Mouse (Mus musculus) limb, embryonic 15.5 days (tissue): ENCODE measurements at regions not wholly inside any gene's neighbourhood (a gene's known extent, or its start where the extent isn't known, plus 50 kb on each side); places are given as distances from the start of the nearest gene placed in this dataset.

Experiments
- ATAC-seq: fragments of 200-750 bp; cut with Nextera tagmentation; 2 replicates; pipeline ENCODE4 v1.8.0; 2017; ENCODE audit warnings: low read depth, moderate TSS enrichment; ENCODE audit not compliant: insufficient number of reproducible peaks, low FRiP score, low TSS enrichment
- H3K27ac ChIP-seq: fragments of 300-500 bp; sonication (generic); 2 replicates; pipeline ENCODE4 v1.5.1; 2015; ENCODE audit warnings: moderate library complexity, mild to moderate bottlenecking, inconsistent platforms
- H3K27me3 ChIP-seq: fragments of 300-500 bp; sonication (generic); 2 replicates; pipeline ENCODE4 v1.6.1; 2015; ENCODE audit warnings: inconsistent platforms
- H3K36me3 ChIP-seq: fragments of 300-500 bp; sonication (generic); 2 replicates; pipeline ENCODE4 v1.6.1; 2015; ENCODE audit warnings: inconsistent platforms
- H3K4me1 ChIP-seq: fragments of 300-500 bp; sonication (generic); 2 replicates; pipeline ENCODE4 v1.6.1; 2015; ENCODE audit warnings: inconsistent platforms
- H3K4me2 ChIP-seq: fragments of 300-500 bp; sonication (generic); 2 replicates; pipeline ENCODE4 v1.6.1; 2015; ENCODE audit warnings: mild to moderate bottlenecking, inconsistent platforms
- H3K4me3 ChIP-seq: fragments of 300-500 bp; sonication (generic); 2 replicates; pipeline ENCODE4 v1.5.1; 2015; ENCODE audit warnings: mild to moderate bottlenecking, inconsistent platforms
- H3K9ac ChIP-seq: fragments of 300-500 bp; sonication (generic); 2 replicates; pipeline ENCODE4 v1.6.1; 2015; ENCODE audit warnings: inconsistent platforms
- H3K9me3 ChIP-seq: fragments of 300-500 bp; sonication (generic); 2 replicates; pipeline ENCODE4 v1.6.1; 2016; ENCODE audit warnings: inconsistent platforms
- WGBS: fragments of 180-500 bp; shearing (Covaris S2); methylation state at CpG from one replicate; pipeline ENCODE4 v1.1.7; 2015; 5-methylcytosine and 5-hydroxymethylcytosine counted together

DNA sequence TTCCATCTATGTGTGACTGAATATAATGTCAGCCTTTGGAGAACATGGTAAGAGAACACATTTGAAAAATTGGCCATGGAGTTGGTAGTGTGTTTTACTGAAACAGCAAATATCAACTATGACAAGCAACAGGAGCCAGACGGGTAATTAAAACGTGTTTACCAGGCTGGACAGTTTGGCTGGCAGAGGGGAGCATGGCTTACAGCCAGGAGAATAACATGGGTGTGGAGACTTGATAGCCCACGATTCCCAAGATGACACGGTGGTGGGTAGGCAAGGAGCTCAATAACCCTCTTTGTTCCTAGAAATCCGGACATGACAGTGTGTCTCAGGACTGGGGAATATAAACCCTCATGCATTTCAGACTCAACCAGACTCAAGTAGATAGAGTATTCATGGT lies 185.2 kb downstream of the Cyp26b1 start:
- ATAC-seq = no peak
- H3K9me3 ChIP-seq = no peaks in the 10 kb centered on the region
- no peak overlapping the region for H3K9ac ChIP-seq
- H3K4me2 ChIP-seq = no peak overlapping the region
- no peaks in the 10 kb centered on the region for H3K36me3 ChIP-seq
- no peak overlapping the region for H3K4me3 ChIP-seq
- no peak overlapping the region for H3K27ac ChIP-seq
- 64% methylated on average over 5 of the region's 5 CpGs for WGBS
- H3K4me1 ChIP-seq = peaks cover 12% of the 10 kb centered on the region
- peaks cover 13% of the 10 kb centered on the region; the same call in 1 of the 2 replicates for H3K27me3 ChIP-seq

DNA sequence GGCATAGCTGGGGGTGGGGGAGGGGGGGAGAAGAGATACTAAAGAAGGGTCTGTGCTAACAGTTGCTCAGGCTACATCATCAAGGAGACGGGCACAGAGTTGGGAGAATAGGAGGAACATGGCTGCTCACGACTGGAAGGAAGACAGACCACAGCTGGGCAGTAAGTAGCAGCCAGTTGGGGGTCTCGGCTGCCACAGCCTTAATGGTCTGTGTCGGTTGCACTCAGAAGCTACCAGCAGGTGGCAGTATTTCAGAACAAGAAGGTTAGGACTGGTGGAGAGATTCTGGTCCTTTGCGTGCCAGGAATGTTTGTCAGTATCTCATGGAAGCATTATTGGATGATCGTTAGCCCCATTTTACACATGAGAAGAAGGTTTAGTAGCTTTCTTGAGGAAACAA lies 185.9 kb downstream of the Cyp26b1 start:
- 12% methylated on average over 6 of the region's 6 CpGs for WGBS
- no peaks in the 10 kb centered on the region for H3K9me3 ChIP-seq
- peaks cover 12% of the 10 kb centered on the region for H3K4me1 ChIP-seq

DNA sequence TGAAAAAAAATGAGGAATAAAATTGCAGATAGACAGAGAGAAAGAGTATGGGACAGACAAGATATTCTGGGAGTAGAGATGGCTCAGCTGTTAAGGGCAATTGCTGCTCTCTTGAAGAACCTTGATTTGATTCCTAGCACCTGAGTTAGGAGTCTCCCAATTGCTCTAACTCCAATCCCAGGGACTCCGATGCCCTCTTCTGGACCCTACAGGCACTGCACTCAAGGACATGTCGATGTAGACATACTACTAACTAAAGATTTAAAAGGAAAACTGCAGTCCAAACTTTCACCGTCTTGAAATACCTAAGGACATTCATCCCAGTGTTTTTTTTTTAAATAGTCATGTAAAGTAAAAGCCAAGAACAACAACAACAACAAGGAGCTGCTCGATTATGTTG lies 189.0 kb downstream of the Cyp26b1 start:
- H3K4me1 ChIP-seq = peaks cover 5% of the 10 kb centered on the region
- no peak overlapping the region for H3K4me2 ChIP-seq
- H3K4me3 ChIP-seq = no peak overlapping the region
- peaks cover 8% of the 10 kb centered on the region; the same call in 1 of the 2 replicates for H3K27me3 ChIP-seq
- ATAC-seq = no peak
- no peak overlapping the region for H3K27ac ChIP-seq
- H3K9ac ChIP-seq = no peak overlapping the region
- no peaks in the 10 kb centered on the region for H3K9me3 ChIP-seq
- no peaks in the 10 kb centered on the region for H3K36me3 ChIP-seq
- 67% methylated on average over 4 of the region's 4 CpGs for WGBS

More for the DNA sequence above, 185.9 kb downstream of the Cyp26b1 start:
- Histone ChIP-seq H3K27me3 (peaks cover 13% of the 10 kb centered on the region; the same call in 1 of the 2 replicates), H3K36me3 (no peaks in the 10 kb centered on the region), H3K4me3 (no peak overlapping the region), H3K4me2 (no peak overlapping the region), H3K9ac (no peak overlapping the region), H3K27ac (no peak overlapping the region)
- ATAC-seq = no peak

DNA sequence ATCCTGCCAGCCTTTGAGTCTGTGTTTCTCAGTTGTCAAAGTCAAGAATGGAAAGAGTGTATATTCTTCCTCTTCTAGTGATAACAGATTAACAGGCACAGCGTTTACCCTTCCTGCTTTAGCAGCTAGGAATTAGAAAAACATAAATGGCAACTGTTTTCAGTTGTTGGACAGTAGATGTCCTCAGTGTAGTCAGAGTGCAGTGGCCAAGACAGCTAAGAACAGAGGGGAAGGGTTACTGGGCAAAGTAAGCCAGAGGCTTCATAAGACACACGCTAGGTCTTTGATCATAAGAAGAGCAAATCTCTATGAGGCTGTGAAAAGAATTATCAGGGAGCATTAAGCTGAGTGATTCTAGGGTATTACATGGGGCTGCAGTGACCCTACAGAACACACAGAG lies 191.3 kb downstream of the Cyp26b1 start:
- Histone ChIP-seq H3K4me1 (no peaks in the 10 kb centered on the region), H3K36me3 (no peaks in the 10 kb centered on the region), H3K27me3 (peaks cover 3% of the 10 kb centered on the region; the same call in 1 of the 2 replicates), H3K9me3 (no peaks in the 10 kb centered on the region), H3K9ac (no peak overlapping the region), H3K4me3 (no peak overlapping the region), H3K4me2 (no peak overlapping the region), H3K27ac (no peak overlapping the region)
- ATAC-seq = no peak
- 79% methylated on average over 2 of the region's 2 CpGs for WGBS

DNA sequence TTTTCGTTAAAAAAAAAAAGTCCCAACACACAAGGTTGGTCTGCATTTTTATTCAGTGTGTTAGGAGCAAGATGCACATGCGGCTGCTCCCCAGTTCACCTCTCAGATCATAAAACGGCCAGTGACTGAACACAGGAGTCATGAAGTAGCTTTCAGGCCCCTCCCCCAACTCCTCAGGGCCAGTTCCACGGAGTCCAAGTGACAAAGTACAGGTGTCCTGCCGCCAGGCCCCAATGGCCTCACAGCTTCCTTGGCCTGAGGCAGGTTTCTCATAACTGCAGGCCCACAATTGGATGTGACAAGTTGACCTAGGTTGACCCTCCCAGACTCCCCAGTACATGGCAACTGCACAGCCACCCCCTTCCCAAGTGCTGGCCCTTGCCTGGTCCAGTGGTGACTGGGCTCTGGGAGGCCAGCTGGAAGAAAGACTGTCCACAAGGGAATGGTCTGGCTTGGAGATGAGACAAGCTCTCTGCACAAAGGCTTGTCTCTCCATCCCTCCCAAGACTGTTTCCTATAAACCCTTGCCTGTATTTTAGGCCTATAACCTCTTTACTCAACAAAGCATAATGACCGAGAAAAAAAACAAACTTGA lies 199.1 kb downstream of the Cyp26b1 start:
- H3K27ac ChIP-seq = no peak overlapping the region
- 32% methylated on average over 6 of the region's 6 CpGs for WGBS
- no peak overlapping the region for H3K4me3 ChIP-seq
- no peaks in the 10 kb centered on the region for H3K9me3 ChIP-seq
- H3K4me1 ChIP-seq = peaks cover 11% of the 10 kb centered on the region
- no peak overlapping the region for H3K4me2 ChIP-seq
- peaks cover 23% of the 10 kb centered on the region for H3K27me3 ChIP-seq
- no peak overlapping the region for H3K9ac ChIP-seq
- ATAC-seq = no peak
- H3K36me3 ChIP-seq = no peaks in the 10 kb centered on the region

DNA sequence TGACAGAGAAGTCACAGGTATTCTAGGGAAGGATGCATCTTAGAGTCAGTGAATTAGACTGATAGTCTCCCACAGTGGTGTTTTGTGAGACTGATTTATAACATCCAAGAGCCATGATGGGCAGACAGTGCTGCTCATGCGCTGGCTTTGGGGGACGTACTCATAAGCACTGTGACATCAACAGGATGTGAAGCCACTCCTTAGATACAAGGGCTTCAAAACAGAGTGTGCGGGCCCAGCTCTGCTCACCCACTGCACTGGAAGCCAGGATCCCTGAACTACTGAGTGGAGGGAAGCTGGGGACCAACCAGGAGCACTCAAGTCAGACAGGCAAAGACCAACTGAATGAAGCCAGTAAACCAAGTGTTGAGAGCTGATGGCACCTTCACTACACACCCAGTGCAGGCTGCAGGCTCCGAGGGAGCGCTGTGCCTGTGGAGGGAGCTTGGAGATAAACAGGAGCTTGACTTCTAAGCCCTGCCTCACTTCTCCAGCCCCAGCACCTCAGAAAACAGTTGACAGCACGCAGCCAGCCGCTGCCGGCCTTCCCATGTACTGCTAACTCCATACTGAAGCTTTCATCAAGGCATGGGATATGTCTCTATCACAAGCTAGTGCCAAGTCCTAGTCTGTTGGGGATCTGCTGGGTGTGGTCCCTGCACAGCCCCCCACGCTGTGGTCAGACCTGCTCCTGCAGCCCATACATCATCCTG lies 200.0 kb downstream of the Cyp26b1 start:
- Histone ChIP-seq H3K4me2 (no peak overlapping the region), H3K9me3 (no peaks in the 10 kb centered on the region), H3K4me3 (no peak overlapping the region), H3K9ac (no peak overlapping the region), H3K27ac (no peak overlapping the region), H3K4me1 (peaks cover 11% of the 10 kb centered on the region), H3K27me3 (peaks cover 23% of the 10 kb centered on the region), H3K36me3 (no peaks in the 10 kb centered on the region)
- ATAC-seq = no peak
- 61% methylated on average over 9 of the region's 9 CpGs for WGBS

DNA sequence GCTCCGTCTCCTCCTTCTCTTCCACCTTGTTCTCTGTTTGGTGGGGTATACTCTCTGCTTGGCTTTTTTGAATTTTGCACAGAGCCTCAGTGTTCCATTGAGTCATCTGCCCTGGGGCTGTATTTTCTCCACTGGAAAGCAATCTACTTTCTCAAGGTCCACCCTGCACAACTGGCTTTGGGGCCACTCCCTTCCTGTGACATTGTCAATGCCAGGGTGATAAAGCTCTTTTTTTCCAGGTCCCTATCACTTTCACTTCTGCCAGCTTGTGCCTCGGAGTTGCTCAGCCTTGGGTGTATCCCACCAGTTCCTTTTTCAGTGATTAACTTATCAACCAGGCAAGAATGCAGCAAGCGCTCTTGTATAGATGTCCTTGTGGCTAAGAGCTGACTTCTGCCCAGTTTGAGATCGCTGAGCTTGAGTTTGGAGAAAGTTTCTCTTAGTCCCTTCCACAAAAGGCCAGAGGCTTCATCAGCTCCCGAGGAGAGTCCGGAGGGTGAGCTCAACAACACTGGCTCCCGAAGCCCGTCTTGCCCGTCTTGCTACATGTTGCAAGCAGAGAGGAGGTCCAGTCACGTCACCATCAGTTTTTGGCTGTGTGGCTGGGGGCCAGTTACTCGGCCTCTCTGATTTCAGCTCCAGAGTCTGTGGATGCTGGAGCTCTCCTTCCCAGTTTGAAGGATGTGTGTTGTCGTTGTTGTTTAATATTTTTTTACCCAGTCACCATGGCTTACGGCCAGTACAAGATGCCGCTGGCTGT lies 200.8 kb downstream of the Cyp26b1 start:
- Histone ChIP-seq H3K9ac (no peak overlapping the region), H3K9me3 (no peaks in the 10 kb centered on the region), H3K4me3 (no peak overlapping the region), H3K27me3 (peaks cover 23% of the 10 kb centered on the region), H3K27ac (no peak overlapping the region), H3K36me3 (no peaks in the 10 kb centered on the region), H3K4me2 (no peak overlapping the region), H3K4me1 (peaks cover 11% of the 10 kb centered on the region)
- 89% methylated on average over 14 of the region's 14 CpGs for WGBS
- no peak for ATAC-seq

DNA sequence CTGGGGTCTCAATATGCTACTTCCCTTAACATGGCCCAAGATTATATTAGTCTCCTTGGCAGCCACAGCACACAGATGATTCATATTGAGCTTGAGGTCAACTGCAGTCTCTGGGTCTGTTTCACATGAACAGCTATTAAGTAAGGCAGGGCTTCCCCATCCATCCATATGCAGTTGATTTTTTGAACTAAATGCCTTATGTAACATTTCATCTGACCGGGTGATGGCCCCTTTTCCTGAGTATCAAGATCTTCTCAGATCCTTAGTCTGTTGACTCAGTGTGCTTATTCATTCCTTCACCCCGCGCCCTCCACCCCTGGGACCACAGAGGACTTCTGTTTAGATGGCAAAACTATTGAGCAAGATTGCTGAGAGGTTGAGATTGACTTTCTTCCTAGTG lies 202.7 kb downstream of the Cyp26b1 start:
- Histone ChIP-seq H3K27ac (no peak overlapping the region), H3K4me1 (peaks cover 11% of the 10 kb centered on the region), H3K9me3 (no peaks in the 10 kb centered on the region), H3K27me3 (peaks cover 23% of the 10 kb centered on the region), H3K4me3 (no peak overlapping the region), H3K36me3 (no peaks in the 10 kb centered on the region), H3K4me2 (no peak overlapping the region), H3K9ac (no peak overlapping the region)
- no peak for ATAC-seq
- WGBS = 90% methylated on average over 3 of the region's 3 CpGs

DNA sequence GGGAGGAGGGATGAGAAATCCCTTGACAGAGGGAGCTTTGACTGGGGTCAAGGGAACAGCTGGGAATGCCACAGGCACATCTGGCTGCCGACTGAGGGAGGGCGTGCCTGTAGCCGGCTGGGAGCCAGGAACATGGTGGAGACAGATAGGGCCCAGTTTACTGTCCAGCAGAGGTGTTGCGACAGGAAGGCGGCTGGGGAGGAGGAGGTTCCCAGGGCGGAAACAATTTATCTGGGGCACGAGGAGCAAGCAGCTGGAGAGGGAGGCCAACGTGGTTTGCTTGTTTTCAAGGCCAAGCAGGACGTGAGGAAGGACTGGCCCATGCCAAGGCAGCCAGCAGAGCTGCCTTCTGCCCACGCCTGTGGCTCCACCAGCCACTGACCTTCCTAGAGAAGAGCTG lies 208.0 kb downstream of the Cyp26b1 start:
- H3K36me3 ChIP-seq = no peaks in the 10 kb centered on the region
- H3K27me3 ChIP-seq = 0 out of 2 replicates have a peak, but pooled peaks cover 3% of the 10 kb centered on the region
- no peak overlapping the region for H3K9ac ChIP-seq
- peaks cover 5% of the 10 kb centered on the region for H3K4me1 ChIP-seq
- no peak overlapping the region for H3K4me2 ChIP-seq
- no peak overlapping the region for H3K27ac ChIP-seq
- no peaks in the 10 kb centered on the region for H3K9me3 ChIP-seq
- ATAC-seq = no peak
- no peak overlapping the region for H3K4me3 ChIP-seq
- WGBS = 21% methylated on average over 10 of the region's 10 CpGs

DNA sequence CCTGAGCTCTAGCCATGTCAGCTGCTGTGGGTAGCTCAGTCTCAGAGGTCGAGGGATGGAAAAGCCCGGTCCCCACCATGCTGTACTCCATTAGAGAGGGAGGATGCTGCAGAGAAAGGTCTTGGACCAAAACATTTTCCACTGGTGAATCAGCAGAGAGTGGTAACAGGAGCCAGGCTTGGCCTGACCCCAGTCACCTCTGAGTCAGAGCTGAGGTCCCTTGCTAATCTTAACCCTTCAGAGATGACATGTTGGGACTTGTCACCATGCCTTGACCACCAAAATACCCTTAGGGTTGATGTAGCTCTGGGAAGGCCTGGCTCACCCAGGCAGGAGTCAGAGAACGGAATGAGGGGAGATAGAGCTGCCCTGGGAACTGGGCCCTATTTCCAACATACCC lies 210.0 kb downstream of the Cyp26b1 start:
- Histone ChIP-seq H3K4me3 (no peak overlapping the region), H3K27ac (no peak overlapping the region), H3K9ac (no peak overlapping the region), H3K36me3 (no peaks in the 10 kb centered on the region), H3K4me2 (no peak overlapping the region), H3K4me1 (peaks cover 7% of the 10 kb centered on the region), H3K27me3 (no peaks in the 10 kb centered on the region), H3K9me3 (no peaks in the 10 kb centered on the region)
- ATAC-seq = no peak
- 82% methylated on average over 3 of the region's 3 CpGs for WGBS

DNA sequence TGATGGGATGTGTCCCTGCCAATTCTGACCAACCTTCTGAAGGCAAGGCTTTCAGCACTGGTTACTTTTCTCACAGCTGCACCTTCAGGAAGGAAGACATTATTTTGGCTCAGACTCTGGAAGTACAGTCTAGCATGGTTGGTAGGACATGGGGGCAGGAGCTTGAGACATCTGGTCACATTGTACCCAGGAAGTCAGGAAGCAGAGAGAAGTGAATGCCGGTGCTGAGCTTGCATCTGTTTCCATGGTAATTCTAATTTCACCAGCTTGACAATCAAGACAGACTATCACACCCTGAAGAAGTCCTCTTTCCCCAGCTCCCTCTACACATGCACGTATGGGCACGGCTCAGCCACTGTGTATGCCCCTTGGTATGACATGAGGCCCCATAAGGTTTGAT lies 210.6 kb downstream of the Cyp26b1 start:
- ATAC-seq = no peak

DNA sequence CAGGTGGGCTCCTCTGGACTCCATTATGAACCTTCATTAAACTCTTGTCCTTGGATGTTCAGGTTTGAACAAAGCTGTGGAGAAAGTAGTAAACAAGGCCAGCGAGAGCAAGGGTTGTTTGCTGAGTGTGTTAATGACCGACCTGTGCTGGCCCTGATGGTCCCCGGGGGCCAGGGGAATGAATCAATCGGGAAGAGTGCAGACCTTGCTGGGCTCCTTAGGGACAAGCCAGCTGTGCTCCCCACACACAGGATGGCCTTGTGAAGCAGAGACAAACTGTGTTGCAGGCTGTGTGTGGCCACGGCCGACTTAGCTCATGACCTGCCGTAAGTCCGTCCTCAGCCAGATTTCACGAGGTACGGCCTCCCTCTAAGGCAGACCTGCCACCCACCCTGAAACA lies 212.1 kb downstream of the Cyp26b1 start:
- no peak for ATAC-seq
- WGBS = 62% methylated on average over 10 of the region's 10 CpGs
- Histone ChIP-seq H3K27me3 (no peaks in the 10 kb centered on the region), H3K4me1 (peaks cover 11% of the 10 kb centered on the region), H3K9ac (no peak overlapping the region), H3K9me3 (no peaks in the 10 kb centered on the region), H3K4me2 (no peak overlapping the region), H3K4me3 (no peak overlapping the region), H3K27ac (no peak overlapping the region), H3K36me3 (no peaks in the 10 kb centered on the region)

More for the DNA sequence above, 210.6 kb downstream of the Cyp26b1 start:
- 82% methylated on average over 3 of the region's 3 CpGs for WGBS
- H3K9ac ChIP-seq = no peak overlapping the region
- no peak overlapping the region for H3K4me2 ChIP-seq
- H3K4me1 ChIP-seq = peaks cover 7% of the 10 kb centered on the region
- H3K27ac ChIP-seq = no peak overlapping the region
- H3K27me3 ChIP-seq = no peaks in the 10 kb centered on the region
- H3K4me3 ChIP-seq = no peak overlapping the region
- H3K36me3 ChIP-seq = no peaks in the 10 kb centered on the region
- no peaks in the 10 kb centered on the region for H3K9me3 ChIP-seq
